Mouse (Mus musculus) natural killer cell, adult 2 months (primary cell): ENCODE measurements around the gene F2rl2.

Experiments
- DNase-seq, 2 experiments: peaks; one replicate each; pipeline ENCODE4 v3.0.0; 2022; ENCODE audit warnings: low spot score in 2 of 2

F2rl2 gene

DNA sequence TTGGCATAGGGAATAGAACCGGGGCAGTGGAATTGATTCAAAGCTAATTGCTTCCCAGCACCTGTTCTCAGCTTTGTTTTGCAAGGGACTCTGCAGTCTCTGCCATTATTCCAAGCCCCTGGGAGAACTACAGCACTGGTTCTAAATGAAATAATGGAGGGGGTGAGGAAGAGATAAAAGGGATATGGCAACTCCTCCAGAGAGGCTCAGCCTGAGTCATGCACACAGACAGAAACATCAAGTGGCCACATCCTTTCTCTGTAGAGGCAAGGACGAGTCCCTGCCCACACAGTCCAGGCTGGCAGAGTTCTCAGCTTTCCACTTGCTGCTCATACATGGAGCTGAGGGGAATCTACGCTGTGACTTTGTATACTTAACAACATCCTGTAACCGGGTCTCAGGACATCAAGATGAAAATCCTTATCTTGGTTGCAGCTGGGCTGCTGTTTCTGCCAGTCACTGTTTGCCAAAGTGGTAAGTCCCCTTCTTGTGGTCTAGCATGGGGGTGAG, at the start of gene F2rl2:
TSS of gene F2rl2 (plus strand) at position 200 of the 510 bp plus-strand sequence.
- DNase-seq, result peak; percentile 44 to 74

DNA sequence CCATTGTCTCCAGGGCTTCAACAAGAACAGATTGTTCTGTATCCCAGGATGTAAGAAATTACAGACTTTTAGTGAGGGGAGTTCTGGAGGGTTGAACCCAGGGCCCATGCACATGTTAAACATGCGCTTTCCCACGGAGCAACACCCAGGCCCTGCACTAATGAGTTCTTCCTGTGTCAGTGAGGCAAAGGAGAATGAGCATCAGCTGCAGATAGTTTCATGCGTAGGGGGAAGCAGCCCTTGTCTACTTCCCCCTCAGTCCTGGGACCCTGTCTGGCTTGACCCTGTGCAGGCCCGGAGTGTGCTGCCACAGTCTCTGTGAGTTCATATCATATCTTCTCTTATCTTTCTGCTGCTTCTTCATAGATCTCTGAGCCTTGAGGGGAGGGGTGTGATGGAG, 49.4 kb upstream of the F2rl2 start:
- DNase-seq, result no peak

GRCm38 (mm10) chr13:95649941-95650340, 46.7 kb upstream of the F2rl2 start:
- no peak for DNase-seq

DNA sequence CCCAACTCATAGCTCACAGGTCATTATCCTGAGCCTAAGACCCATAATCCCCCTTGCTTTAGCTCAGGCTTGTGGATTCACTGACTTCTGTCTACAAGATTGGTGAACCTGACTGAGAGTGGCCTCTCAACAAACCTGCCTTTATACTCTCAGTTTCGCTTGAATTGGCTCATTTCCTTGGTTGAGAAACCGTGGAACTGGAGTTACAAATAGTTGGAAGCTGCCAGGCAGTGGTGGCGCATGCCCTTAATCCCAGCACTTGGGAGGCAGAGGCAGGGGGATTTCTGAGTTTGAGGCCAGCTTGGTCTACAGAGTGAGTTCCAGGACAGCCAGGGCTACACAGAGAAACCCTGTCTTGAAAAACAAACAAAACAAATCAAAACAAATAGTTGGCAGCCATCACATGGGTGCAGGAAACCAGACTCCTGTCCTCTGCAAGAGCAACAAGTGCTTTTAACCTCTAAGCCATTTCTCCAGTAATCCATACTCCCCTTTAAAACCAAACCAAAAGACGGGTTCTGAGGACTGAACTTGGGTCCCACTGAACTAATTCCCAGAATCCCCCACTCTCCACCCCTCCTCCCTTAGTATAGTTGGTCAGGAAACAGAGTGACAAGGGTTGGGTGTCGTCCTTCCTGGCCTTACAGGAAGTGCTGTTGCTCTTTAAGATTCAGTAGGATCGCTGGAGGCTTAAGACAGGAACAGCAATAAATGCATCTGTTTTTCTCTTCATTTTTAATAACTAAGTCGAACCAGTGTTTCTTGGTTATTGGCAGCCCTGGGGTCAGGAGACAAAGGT, 44.6 kb upstream of the F2rl2 start:
- DNase-seq, result no peak

DNA sequence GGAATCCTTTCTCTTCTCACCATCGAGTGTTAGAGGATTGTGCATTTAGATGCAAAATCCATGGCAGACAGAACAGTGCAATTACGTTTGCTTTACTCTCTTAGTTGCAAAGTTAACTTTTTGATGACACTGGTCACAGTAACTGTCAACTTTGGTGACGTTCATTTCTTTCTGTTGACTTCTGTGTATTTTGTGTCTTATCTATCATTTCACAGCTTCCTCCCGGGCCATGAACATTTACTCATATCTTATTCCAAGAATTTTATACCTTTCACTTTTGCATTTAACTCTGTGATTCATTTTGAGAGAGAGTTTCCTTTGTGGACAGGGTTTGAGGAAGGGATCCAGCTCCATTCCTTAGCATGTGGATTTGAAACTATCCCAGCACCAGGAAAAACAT, 43.0 kb upstream of the F2rl2 start:
- DNase-seq, result no peak

DNA sequence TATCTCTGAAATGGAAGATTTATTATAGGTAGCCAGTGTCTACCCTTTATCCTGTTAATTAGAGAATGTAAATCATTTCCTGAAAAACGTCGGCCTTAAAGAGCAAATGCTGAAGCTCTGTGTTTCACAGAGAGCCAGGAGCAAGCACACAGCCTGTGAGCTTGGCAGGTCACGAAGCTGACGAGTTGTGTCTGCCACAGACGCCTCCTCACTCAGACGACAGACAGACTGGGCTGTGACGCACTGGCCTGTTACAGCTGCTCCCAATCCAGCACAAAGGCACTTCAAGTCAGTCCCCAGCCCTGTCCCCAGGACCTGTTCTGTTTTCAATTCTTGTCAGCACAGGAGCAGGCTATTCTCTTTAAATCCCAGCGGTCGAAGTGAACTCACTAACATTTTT, 41.4 kb upstream of the F2rl2 start:
- peak in 1 of 2 experiments; percentile 8 for DNase-seq

DNA sequence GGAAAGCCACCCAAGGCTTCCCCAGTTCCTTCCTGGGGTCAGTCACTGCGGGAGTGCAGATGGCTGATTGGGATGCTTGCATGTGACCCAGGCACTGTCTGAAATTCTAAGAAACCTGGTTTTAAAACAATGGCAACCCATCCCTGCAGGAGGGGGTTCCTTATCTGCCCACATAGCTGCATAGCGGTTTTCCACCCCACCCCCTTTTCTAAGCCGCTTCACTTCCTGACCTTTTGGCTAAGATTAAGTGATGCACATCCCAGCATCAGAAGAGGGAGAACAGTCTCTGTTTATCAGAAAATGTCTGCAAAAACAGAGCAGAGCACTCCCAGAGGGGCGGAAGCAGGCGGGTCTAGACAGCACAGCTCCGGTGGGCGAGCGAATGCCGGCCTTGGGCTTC, 39.5 kb upstream of the F2rl2 start:
- DNase-seq, result no peak

- DNase-seq, result no peak
Measured at GRCm38 (mm10) chr13:95659432-95659831, 37.2 kb upstream of the F2rl2 start.

GRCm38 (mm10) chr13:95663834-95664233, 32.8 kb upstream of the F2rl2 start:
- no peak for DNase-seq

GRCm38 (mm10) chr13:95665644-95666356, 30.9 kb upstream of the F2rl2 start:
- no peak for DNase-seq

DNA sequence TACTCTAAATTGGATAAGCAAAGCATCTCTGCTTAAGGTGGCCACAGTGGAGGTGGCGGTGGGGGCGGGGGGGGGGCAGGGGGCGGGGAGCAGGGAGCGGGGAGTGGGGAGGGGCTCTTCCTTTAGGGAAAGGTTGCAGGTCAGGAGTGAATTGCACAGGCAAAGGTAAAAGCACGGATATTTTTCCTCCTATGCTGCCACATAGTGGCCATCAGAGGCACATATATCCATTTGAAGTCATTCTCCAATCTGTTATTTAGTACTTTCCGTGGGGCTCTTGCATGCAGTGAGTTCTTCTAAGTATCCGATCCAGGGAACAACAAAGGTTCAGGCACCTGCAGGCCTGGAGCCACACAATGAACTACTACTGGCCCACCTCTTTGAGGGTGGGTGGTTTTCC, 29.4 kb upstream of the F2rl2 start:
- DNase-seq, result no peak

DNA sequence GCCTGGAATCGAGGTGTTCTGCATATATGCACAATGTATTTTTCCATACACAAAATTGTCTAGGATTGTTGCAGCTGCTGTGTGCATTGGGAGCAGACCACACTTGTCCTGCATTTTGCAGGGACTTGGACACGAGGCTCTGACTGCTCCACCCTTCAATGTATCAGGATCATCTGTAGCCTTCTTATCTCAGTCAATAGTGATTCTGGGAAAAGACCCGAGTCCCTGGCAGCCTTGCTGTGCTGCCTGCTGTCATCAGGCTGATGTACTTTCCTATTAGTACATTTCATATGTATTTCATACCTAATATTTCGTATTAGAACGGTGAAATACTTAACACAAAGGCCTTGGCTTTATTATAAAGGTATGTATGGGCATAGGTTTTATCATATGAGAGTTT, 26.1 kb upstream of the F2rl2 start:
- no peak for DNase-seq

DNA sequence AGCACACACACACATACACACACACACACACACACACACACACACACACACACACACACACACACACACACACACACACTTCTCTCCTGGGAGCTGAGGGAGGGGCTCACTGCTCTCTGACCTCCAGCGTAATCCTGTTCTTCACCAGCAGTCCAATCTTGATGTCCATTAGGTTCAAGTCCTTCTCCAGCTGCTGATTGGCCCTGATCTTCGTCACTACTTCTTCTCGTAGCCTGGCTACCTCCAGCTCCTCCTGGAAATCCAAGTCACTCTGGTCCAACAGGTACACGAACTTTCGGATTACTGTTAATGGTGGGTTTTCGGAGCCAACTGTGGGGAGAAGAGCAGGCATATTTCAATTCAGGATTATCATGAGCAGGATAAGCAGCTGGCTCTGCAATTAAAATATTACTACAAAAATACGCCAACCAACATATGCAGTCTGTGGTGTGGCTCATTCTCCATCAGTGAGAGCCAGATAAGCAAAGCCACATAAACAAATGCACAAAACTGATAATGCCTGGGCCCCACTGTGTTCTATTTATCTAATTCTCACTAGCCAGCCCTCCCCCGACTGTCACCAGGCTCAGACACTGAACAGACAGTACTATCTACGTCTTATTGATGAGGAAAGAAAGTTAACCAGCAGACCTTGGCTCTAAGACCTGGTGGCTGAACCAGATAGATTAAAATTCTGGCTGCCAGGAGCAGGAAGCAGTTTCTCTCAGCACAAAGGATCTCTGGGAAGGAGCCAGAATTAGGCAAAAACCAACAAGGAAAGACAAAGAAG, 25.4 kb upstream of the F2rl2 start:
- no peak for DNase-seq

DNA sequence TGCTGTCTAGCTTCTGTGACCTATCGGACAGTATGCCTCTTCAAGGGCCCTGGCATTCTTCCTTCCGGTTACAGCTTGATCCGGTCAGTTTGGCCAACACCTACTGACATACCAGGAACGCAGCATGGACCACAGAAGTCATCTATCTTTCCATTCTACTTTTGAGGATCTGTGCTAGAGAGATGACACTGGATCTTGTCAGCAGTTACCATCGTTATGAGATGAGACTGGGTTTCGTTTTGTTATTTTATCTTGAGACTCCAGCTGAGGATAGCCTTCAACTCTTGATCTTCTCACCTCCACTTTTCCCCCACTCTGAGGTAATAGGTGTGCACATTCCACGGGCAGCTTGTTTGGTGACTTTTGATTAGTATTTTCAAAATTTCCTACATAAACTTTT, 24.3 kb upstream of the F2rl2 start:
- no peak for DNase-seq

GRCm38 (mm10) chr13:95679078-95679477, 17.6 kb upstream of the F2rl2 start:
- no peak for DNase-seq

- DNase-seq, result no peak
Measured at GRCm38 (mm10) chr13:95679491-95679941, 17.1 kb upstream of the F2rl2 start.

- DNase-seq, result peak; percentile 28 to 32
Measured at GRCm38 (mm10) chr13:95684656-95685244, 11.9 kb upstream of the F2rl2 start.

DNA sequence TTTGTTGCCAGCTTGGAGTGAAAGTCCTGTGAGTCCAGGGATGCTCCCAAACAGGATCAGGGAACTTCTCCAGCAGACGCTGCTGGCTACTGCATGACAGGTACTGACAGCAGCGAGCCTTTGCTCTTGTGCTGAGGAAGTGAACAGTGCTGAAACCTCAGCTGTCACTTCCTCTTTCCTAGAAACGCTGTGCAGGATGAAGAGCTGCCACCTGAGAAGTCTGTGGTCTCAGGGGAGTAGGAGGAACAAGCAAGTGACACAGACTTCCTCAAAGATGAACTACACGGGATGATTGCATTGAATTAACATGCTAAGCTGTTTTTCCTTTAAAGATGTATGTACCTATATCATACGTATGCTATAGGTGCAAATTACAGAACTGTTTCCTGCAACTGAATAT, 10.9 kb upstream of the F2rl2 start:
- peak; percentile 59 to 74 for DNase-seq

GRCm38 (mm10) chr13:95688576-95688975, 8.1 kb upstream of the F2rl2 start:
- no peak for DNase-seq

GRCm38 (mm10) chr13:95692201-95692600, 4.5 kb upstream of the F2rl2 start:
- DNase-seq, result no peak

DNA sequence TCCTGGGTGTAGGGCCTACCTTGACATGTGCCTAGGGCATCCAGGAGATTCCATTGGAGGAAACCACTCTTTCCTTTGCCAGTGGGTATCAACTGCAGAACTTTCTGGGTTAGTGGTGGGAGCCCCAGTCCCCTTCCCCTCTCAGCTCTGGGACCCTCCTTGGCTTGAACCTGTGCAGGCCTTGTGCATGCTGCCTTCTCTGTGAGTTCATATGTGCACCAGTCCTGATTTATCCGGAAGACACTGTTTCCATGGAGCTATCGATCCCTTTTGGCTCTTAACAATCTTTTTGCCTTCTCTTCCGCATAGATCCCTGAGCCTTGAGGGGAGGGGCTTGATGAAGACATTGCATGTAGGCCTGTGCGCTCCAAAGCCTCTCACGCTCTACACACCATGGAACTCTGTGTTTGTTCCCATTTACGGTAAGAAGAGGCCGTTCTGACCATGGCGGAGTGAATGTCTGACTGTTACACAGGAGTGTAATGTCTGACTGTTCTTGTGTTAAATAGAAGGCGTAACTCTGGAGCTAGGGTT, 466 bp upstream of the F2rl2 start:
- no peak for DNase-seq
